Mouse (Mus musculus): ENCODE data around the gene Rad54l2.

The Rad54l2 gene

DNA sequence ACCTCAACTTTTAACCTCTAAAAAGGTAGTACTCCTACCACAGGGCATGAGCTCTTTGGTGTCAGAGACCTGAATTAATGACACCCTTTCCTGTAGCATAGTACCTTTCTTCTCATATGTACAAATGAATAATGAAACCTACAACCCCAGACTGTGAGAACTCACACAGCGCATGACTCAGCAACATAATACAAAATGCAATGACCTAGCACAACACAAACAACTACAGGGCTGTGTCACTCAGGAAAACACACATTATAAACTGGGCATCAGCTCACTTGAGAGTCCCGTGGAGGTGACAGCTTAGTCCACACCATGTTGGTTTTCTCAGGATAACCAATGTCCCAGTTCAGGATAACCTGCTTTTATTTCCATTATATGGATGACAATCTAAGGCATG is 17.2 kb downstream of the Rad54l2 start:
- POLR2A ChIA-PET = interaction anchor here in 2 of 4 experiments (0.7 to 6.5 kb wide), 7 partner anchors 8 to 88 kb away, joined by 3 to 72 read pairs (median 4); partner anchors contain the start of genes Rad54l2 (in 1 of the 2) and Tex264 (in 1 of the 2)
- CTCF ChIA-PET = interaction anchor here in 1 of 4 experiments (0.5 kb wide), 1 partner anchor 40 kb away, joined by 3 read pairs; no protein-coding TSS in a partner anchor

- POLR2A ChIA-PET = interaction anchor here (0.6 to 6.5 kb wide), 18 partner anchors 9 to 117 kb away, joined by 3 to 72 read pairs (median 4); partner anchors contain the start of genes Rad54l2 (in 3 of the 4) and Rbm15b (in 1 of the 4)
- CTCF ChIA-PET = interaction anchor here in 3 of 4 experiments (0.5 to 1.8 kb wide), 9 partner anchors 16 to 598 kb away, joined by 3 to 11 read pairs (median 3); partner anchors contain the start of genes Parp3 (in 1 of the 3), Rad54l2 (in 1 of the 3) and Tex264 (in 1 of the 3)
Observed at GRCm38 (mm10) chr9:106770216-106770615, 18.8 kb downstream of the Rad54l2 start.

- ChIA-PET POLR2A (interaction anchor here (0.6 to 6.5 kb wide), 17 partner anchors 8 to 117 kb away, joined by 3 to 72 read pairs (median 4); partner anchors contain the start of genes Rad54l2 (in 3 of the 4) and Rbm15b (in 1 of the 4)), CTCF (interaction anchor here in 3 of 4 experiments (0.5 to 1.8 kb wide), 11 partner anchors 16 to 598 kb away, joined by 3 to 11 read pairs (median 3); partner anchors contain the start of genes Rad54l2 (in 2 of the 3), Parp3 (in 1 of the 3) and Tex264 (in 1 of the 3))
Observed at GRCm38 (mm10) chr9:106769781-106770180, 19.2 kb downstream of the Rad54l2 start.

DNA sequence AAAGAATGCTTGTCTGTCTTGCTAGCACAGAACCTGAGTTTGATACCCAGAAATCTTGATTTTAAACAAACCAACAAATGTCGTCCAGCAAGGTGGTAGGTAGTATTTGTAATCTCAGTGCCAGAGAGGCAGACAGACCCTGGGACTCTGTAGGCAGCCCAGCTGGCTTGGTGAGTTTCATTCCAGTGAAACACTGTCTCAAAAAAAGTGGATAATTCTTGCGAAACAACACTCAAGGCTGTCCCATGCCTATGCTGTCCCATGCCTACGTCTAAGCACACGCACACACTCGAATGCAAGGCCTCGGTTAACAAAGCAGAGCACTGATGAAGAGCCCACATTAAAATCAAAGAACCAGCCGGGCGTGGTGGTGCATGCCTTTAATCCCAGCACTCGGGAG is 32.6 kb downstream of the Rad54l2 start:
- POLR2A ChIA-PET = interaction anchor here in 1 of 4 experiments (2.1 to 2.8 kb wide), 2 partner anchors 9 to 17 kb away, joined by 5 to 14 read pairs; no protein-coding TSS in a partner anchor
- CTCF ChIA-PET = interaction anchor here in 1 of 4 experiments (0.6 to 1.0 kb wide), 2 partner anchors 25 to 135 kb away, joined by 3 to 4 read pairs; no protein-coding TSS in a partner anchor

- POLR2A ChIA-PET = interaction anchor here in 1 of 4 experiments (2.8 kb wide), 1 partner anchor 10 kb away, joined by 14 read pairs; no protein-coding TSS in a partner anchor
- CTCF ChIA-PET = interaction anchor here in 1 of 4 experiments (0.6 kb wide), 1 partner anchor 134 kb away, joined by 4 read pairs; no protein-coding TSS in a partner anchor
Observed at GRCm38 (mm10) chr9:106755776-106756175, 33.2 kb downstream of the Rad54l2 start.

DNA sequence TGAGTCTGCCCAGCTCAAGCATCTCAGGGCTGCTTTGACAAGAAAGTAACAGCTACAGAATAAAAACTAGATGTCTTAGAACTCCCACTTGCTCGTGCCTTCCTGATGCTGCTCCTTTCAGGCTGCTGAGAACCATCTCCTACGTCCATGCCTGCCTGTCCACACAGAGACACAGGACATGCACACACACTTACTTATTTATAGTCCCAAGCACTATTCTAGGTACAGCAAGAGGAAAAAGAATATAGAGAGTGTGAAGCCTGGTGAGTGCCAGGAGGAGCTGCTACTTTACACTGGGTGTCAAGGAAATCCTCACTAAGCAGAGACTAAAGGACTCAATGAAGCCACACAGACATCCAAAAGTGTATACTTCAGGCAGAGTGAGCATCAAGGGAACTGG is 34.7 kb downstream of the Rad54l2 start:
- ChIA-PET CTCF (interaction anchor here in 3 of 4 experiments (0.6 to 1.8 kb wide), 4 partner anchors 12 to 156 kb away, joined by 3 to 6 read pairs (median 4); no protein-coding TSS in a partner anchor), POLR2A (interaction anchor here in 1 of 4 experiments (0.6 to 1.3 kb wide), 4 partner anchors 10 to 83 kb away, joined by 3 read pairs; no protein-coding TSS in a partner anchor)

DNA sequence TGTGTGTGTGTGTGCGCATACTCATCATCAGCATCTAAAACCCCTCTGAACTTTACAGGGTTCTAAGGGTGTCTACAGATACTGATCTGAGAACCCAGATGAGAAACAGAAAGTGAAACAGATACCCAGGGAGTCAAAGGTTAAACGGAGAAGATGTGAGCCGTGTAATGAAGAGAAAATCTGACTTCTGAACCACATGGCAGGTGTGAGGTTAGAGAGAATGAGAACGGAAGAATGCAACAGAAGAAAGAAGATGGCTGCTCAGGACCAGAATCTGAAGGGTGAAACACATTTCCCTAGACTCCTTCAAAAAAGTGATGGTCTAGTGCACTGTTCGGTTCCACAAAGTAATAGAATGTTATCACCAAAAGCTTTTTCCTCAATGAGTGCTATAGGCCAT is 36.9 kb downstream of the Rad54l2 start:
- POLR2A ChIA-PET = interaction anchor here in 1 of 4 experiments (1.3 to 1.7 kb wide), 3 partner anchors 18 to 70 kb away, joined by 3 to 4 read pairs (median 3); no protein-coding TSS in a partner anchor
- CTCF ChIA-PET = no interaction called here

- ChIA-PET CTCF (no interaction called here), POLR2A (interaction anchor here in 1 of 4 experiments (0.6 to 3.2 kb wide), 4 partner anchors 18 to 54 kb away, joined by 3 to 12 read pairs (median 4); partner anchors contain the start of gene Tex264)
Observed at GRCm38 (mm10) chr9:106739962-106740361, 49.0 kb downstream of the Rad54l2 start.

DNA sequence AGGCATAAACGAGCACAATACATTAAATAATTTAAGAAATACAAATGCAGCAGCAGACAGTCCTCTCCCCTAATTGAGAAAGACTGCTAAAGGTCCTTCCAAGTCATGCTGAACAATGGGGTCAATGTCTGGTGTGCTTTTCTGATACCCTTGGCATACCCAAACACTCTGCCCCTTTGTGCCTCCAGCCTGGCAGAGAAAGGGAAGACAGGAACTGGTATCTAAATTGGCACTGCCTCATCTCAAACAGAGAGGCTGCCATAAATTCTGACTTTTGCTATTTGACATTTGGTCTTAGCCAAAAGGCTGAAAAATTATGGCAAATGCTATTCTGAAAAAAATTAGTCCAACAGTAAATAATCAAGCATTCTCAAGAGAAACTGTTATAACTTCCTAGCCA is 49.9 kb downstream of the Rad54l2 start:
- POLR2A ChIA-PET = interaction anchor here in 1 of 4 experiments (0.9 kb wide), 1 partner anchor 21 kb away, joined by 3 read pairs; no protein-coding TSS in a partner anchor
- CTCF ChIA-PET = no interaction called here

DNA sequence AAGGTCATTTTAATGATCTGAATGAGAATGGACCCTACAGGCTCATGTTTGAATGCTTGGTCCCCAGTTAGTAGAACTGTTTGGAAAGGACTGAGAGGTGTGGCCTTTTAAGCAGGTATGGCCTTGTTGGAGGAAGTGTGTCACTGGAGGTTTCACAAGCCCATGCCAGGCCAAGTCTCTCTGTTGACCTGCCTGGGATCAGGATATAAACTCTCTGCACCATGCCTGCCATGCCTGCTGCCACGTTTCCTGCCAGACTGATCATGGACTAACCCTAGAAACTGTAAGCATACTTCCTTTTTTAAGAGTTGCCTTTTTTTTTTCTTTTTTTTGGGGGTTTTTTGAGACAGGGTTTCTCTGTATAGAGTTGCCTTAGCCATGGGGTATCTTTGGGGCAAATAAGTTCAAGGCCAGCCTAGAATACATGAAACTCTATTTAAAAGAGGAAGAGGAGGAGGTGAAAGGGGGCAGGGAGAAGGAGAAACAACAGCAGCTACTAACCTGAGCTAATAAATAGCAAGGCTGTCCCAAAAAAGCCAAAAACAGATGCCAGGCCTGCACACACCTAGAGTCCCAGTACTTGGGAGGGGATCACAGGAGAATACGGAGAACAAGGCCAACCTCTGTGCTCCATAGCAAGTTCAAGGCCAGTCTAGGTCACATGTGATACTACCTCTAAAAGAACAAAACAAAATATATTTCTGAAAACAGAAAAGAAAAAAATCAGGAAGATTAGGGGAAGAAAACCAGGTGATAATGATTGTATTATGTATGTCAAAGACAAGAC is 50.6 kb downstream of the Rad54l2 start:
- ChIA-PET CTCF (no interaction called here), POLR2A (interaction anchor here in 1 of 4 experiments (2.1 kb wide), 1 partner anchor 31 kb away, joined by 7 read pairs; no protein-coding TSS in a partner anchor)

- CTCF ChIA-PET = interaction anchor here in 2 of 4 experiments (0.6 to 0.7 kb wide), 2 partner anchors 43 to 198 kb away, joined by 3 read pairs; no protein-coding TSS in a partner anchor
- POLR2A ChIA-PET = interaction anchor here in 2 of 4 experiments (0.6 to 1.3 kb wide), 2 partner anchors 48 to 84 kb away, joined by 3 read pairs; partner anchors contain the start of gene Tex264 (in 1 of the 2)
Observed at GRCm38 (mm10) chr9:106733690-106734089, 55.3 kb downstream of the Rad54l2 start.

DNA sequence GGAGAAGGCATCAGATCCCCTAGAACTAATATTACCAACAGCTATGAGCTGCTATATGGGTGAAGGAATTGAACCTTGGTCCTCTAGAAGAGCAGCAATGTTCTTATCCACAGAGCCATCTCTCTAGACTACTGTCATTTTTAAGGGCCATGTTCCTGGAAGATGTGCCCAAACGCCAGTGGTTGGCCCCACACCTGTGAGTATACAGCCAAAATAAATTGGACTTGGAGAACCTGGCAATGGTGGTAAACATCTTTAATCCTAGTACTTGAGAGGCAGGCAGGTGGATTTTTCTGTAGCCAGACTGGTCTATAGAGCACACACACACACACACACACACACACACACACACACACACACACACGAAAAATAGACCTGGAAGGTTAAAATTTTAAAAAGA is 59.6 kb downstream of the Rad54l2 start:
- POLR2A ChIA-PET = no interaction called here
- CTCF ChIA-PET = no interaction called here

DNA sequence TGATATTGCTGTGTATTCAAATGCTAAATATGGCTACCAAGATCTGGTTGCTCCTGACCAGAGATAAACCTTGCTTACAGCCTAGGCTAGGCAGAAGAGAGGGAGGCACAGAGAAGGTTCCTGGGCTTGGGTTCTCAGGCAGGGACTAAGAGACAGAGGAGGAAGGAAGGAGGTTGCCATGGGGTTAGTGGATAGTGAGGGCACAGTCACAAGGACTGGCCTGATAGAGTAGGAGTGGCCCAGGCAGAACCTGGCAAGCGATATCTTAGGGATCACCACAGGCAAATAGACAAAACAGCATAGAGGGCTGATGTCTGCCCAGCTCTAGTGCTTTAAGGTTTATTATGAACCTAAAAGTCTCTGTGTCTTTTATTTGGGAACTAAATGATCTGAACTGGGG is 62.1 kb downstream of the Rad54l2 start:
- CTCF ChIA-PET = interaction anchor here in 1 of 4 experiments (0.6 kb wide), 1 partner anchor 761 kb away, joined by 3 read pairs; no protein-coding TSS in a partner anchor
- POLR2A ChIA-PET = interaction anchor here in 1 of 4 experiments (0.8 kb wide), 1 partner anchor 10 kb away, joined by 5 read pairs; no protein-coding TSS in a partner anchor

DNA sequence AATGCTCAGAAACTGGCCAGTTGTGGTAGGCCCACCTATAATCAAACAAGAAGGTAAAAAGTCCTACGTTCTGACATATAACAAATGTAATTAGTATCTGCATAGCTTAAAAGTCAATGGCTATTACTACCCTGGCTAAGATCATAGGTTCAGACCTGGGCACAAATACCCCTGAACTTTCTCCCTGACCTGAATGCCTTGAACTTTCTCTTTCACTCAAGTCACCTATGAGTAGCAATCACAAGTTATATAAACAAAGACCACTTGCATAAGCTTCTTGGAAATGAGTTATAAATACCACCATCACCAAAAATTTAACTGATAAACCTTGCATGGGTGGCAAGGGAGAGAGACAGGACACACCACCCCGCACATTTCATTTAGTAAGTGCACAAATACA is 63.6 kb downstream of the Rad54l2 start:
- POLR2A ChIA-PET = interaction anchor here in 1 of 4 experiments (1.2 kb wide), 1 partner anchor 97 kb away, joined by 3 read pairs; no protein-coding TSS in a partner anchor
- CTCF ChIA-PET = no interaction called here

- CTCF ChIA-PET = no interaction called here
- POLR2A ChIA-PET = interaction anchor here in 2 of 4 experiments (0.9 to 1.5 kb wide), 3 partner anchors 11 to 98 kb away, joined by 3 to 4 read pairs (median 3); no protein-coding TSS in a partner anchor
Observed at GRCm38 (mm10) chr9:106724864-106725263, 64.1 kb downstream of the Rad54l2 start.

- CTCF ChIA-PET = no interaction called here
- POLR2A ChIA-PET = interaction anchor here in 1 of 4 experiments (0.5 to 1.6 kb wide), 3 partner anchors 19 to 1144 kb away, joined by 3 read pairs; no protein-coding TSS in a partner anchor
Observed at GRCm38 (mm10) chr9:106716729-106717128, 72.3 kb downstream of the Rad54l2 start.

GRCm38 (mm10) chr9:106716232-106716631 is 72.8 kb downstream of the Rad54l2 start:
- ChIA-PET POLR2A (interaction anchor here in 1 of 4 experiments (1.0 to 1.6 kb wide), 4 partner anchors 18 to 64 kb away, joined by 3 to 6 read pairs (median 4); partner anchors contain the start of gene Tex264), CTCF (no interaction called here)

GRCm38 (mm10) chr9:106712470-106712869 is 76.5 kb downstream of the Rad54l2 start:
- CTCF ChIA-PET = interaction anchor here in 1 of 4 experiments (1.0 kb wide), 1 partner anchor 27 kb away, joined by 4 read pairs; the partner anchor contains the start of gene Tex264
- POLR2A ChIA-PET = interaction anchor here in 2 of 4 experiments (1.2 to 1.5 kb wide), 3 partner anchors 18 to 31 kb away, joined by 3 to 4 read pairs (median 3); no protein-coding TSS in a partner anchor

All from embryonic stem cell, embryonic (primary cell).